Mouse (Mus musculus) olfactory bulb, adult 2 months (tissue): ENCODE measurements around the gene Nudt19. TPM values are rescaled to one million over a fixed set of nuclear protein-coding genes. Genes with fewer than 3 reads are reported as not detected.
"Not testable (repeated sequence)": the region's sequence is repeated elsewhere in the genome, so short reads cannot be mapped to it uniquely, and the experiment has no call there.

ENCODE experiments used
- H3K27ac ChIP-seq: fragments of 200-500 bp; 2 replicates; pipeline ENCODE4 v1.5.1; 2012; ENCODE audit warnings: low read depth, low read length; ENCODE audit not compliant: insufficient read depth
- H3K4me1 ChIP-seq: fragments of 200-500 bp; 2 replicates; pipeline ENCODE4 v1.6.1; 2012; ENCODE audit warnings: low read length; ENCODE audit not compliant: control insufficient read depth, insufficient read depth
- H3K4me3 ChIP-seq: fragments of 200-500 bp; 2 replicates; pipeline ENCODE4 v1.5.1; 2012; ENCODE audit warnings: mild to moderate bottlenecking, low read depth, low read length, moderate library complexity; ENCODE audit not compliant: insufficient read depth
- CTCF ChIP-seq: fragments of 200-500 bp; IDR thresholded peaks from 2 replicates; pipeline ENCODE4 v1.5.1; 2012; ENCODE audit warnings: low read depth, mild to moderate bottlenecking, low read length, moderate library complexity; ENCODE audit not compliant: insufficient read depth
- POLR2A ChIP-seq: fragments of 200-500 bp; IDR thresholded peaks from 2 replicates; pipeline ENCODE4 v1.6.1; 2012; ENCODE audit warnings: mild to moderate bottlenecking, low read depth, low read length, moderate library complexity; ENCODE audit not compliant: insufficient read depth
- WGBS: fragments of 180-500 bp; shearing (Covaris S2); methylation state at CpG from one replicate; pipeline ENCODE4 v1.1.7; 2018; 5-methylcytosine and 5-hydroxymethylcytosine counted together
- polyA plus RNA-seq: library from polyadenylated mRNA; stranded (reverse); fragments of >200 nt; gene quantifications from 2 replicates; pipeline ENCODE4 v1.2.4, GENCODE M21; 2012; ENCODE audit warnings: low replicate concordance; ENCODE audit not compliant: missing spikeins, insufficient read depth, insufficient read length

The Nudt19 gene
- polyA plus RNA-seq, 1 experiment: not detected

DNA sequence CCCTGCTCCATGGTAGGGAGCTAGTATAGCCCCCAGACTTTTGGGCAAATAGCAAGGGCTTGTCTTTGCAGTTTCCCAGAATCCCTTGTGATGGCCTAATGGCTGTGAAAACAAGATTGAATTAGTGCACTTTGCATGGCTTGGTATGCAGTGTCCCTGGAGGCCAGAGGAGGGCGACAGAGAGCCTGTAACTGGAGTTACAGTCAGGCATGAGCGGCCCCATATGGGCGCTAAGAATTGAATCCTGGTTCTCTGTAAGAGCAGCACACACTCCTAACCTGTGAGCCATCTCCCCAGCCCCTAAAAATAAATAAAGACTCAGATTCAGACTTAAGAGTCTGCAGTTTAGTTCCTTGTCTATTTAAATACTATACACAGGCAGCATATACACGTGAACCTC is 23.7 kb upstream of the Nudt19 start:
- H3K27ac ChIP-seq: no peak overlapping the region
- peaks cover 7% of the 10 kb centered on the region for H3K4me1 ChIP-seq
- 42% methylated on average over 4 of the region's 4 CpGs for WGBS
- TF ChIP-seq POLR2A (no peak), CTCF (0 out of 2 replicates have a peak, but pooled peaks have one; percentile 12)
- H3K4me3 ChIP-seq: no peak overlapping the region

GRCm38 (mm10) chr7:35570883-35571282 is 14.8 kb upstream of the Nudt19 start:
- H3K27ac ChIP-seq, H3K4me3 ChIP-seq, H3K4me1 ChIP-seq: not testable (repeated sequence)
- 16% methylated on average over 6 of the region's 6 CpGs for WGBS

- not testable (repeated sequence) for H3K27ac ChIP-seq, H3K4me1 ChIP-seq, H3K4me3 ChIP-seq
- 87% methylated on average over 4 of the region's 4 CpGs for WGBS
Observed at GRCm38 (mm10) chr7:35569724-35570123, 13.6 kb upstream of the Nudt19 start.

- 81% methylated on average over 13 of the region's 13 CpGs for WGBS
- H3K27ac ChIP-seq, H3K4me1 ChIP-seq, H3K4me3 ChIP-seq: not testable (repeated sequence)
Observed at GRCm38 (mm10) chr7:35565965-35566364, 9.9 kb upstream of the Nudt19 start.

- WGBS: 77% methylated on average over 10 of the region's 10 CpGs
Observed at GRCm38 (mm10) chr7:35564872-35565271, 8.8 kb upstream of the Nudt19 start.

DNA sequence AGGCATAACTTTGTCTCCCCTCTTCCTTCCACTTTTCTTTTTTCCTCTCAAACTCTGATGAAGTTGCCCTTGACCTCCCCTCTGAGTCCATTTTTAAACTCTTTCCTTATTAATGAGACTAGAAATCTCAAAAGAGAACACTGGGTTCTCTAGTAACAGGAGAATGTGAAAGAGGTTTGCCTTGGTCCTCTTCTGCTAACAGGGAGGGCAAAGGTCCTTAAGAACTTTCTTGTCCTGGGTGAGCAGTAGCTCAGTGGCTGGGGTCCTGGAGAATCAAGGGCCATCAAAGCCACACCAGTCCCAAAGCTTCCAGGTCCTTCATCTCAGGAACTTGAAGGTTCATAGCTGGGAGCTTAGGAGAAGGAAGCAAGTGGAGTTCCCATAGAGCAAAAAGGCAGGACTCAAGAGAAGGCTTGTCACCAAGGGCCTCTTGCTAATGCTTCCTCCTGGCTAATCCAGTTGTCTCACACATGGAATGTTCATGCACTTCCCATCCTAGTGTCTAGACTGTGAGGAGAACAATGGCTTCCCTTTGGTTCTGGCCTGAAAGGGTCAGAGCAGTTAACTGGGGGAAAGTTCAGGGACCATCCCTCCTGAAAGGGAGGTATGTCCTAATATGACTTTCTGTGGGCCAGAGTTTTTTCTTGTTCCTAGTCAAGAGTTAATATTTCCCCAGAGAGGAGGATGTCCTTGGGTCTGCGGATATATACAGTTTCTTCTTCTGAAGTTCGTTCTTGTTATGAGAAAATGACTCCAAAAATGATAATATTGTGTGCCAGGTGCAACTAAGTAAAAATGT is 8.2 kb upstream of the Nudt19 start:
- TF ChIP-seq POLR2A (no peak), CTCF (no peak)
- Histone ChIP-seq H3K4me1 (peaks cover 7% of the 10 kb centered on the region; the same call in 1 of the 2 replicates), H3K4me3 (no peak overlapping the region), H3K27ac (no peak overlapping the region)
- 88% methylated on average over 2 of the region's 2 CpGs for WGBS

More at GRCm38 (mm10) chr7:35564872-35565271, 8.8 kb upstream of the Nudt19 start:
- H3K4me1 ChIP-seq, H3K27ac ChIP-seq, H3K4me3 ChIP-seq: not testable (repeated sequence)

GRCm38 (mm10) chr7:35563071-35563470 is 7.0 kb upstream of the Nudt19 start:
- H3K27ac ChIP-seq: no peak overlapping the region
- peaks cover 7% of the 10 kb centered on the region; the same call in 1 of the 2 replicates for H3K4me1 ChIP-seq
- 56% methylated on average over 11 of the region's 11 CpGs for WGBS
- TF ChIP-seq CTCF (no peak), POLR2A (no peak)
- no peak overlapping the region for H3K4me3 ChIP-seq

DNA sequence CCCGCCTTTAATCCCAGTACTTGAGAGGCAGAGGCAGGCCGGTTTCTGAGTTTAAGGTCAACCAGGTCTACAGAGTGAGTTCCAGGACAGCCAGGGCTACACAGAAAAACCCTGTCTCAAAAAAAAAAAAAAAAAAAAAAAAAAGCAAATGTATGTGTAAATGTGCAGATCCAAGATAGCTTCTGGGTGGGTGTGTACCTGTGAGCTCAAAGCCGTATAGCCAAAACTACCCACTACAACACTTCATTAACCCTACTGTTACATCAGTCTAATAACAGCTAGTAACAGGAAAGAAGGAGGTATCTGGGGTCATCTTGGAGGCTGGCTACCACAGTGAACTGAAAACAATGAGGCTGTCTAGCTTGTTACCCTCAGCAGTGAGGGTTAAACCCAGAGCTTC is 3.7 kb upstream of the Nudt19 start:
- no peak overlapping the region for H3K4me3 ChIP-seq
- TF ChIP-seq CTCF: no peak
- no peak for TF ChIP-seq POLR2A

DNA sequence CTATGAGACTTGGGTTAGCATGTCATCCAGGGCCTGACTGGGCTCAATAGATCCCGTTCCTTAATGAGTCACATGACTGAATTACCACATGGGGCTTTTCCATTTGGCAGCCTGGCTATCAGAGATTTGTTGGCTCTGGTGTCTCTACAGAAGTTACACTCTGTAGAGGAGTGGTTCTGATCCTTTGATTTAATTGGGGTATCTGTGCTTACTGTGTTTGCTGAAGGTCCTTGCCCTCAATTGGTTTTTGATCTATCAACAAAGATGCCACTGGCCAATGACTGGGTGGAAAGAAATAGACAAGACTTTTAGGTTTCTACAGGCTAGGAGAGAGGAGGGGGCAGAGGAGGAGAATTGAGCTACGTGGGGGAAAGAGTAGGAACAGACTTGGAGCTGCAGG is 2.6 kb upstream of the Nudt19 start:
- no peak overlapping the region for H3K27ac ChIP-seq
- WGBS: 38% methylated on average over 2 of the region's 2 CpGs

More for the DNA sequence above, 3.7 kb upstream of the Nudt19 start:
- Histone ChIP-seq H3K4me1 (peaks cover 7% of the 10 kb centered on the region; the same call in 1 of the 2 replicates), H3K27ac (no peak overlapping the region)
- 96% methylated on average over 3 of the region's 3 CpGs for WGBS

DNA sequence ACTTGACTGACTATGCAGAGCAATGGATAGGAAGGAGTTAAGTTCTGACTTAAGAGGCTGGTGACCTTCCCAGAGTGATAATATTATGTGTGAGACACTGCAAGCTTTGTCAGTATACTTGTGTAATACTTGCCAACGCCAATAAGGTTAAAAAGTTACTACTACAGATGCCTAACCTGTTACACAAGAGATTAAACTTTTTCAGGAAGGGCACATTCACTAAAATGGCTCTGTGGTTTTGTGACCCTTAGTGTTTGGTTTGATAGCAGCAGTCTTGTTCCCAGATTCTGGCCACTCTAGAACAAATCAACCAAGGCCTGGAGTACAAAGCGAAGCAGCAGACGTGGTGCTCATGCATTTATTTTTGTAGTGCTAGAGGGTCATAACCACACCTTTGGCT is 1.5 kb upstream of the Nudt19 start:
- H3K27ac ChIP-seq: no peak overlapping the region
- H3K4me3 ChIP-seq: no peak overlapping the region
- H3K4me1 ChIP-seq: peaks cover 3% of the 10 kb centered on the region
- TF ChIP-seq CTCF (no peak), POLR2A (no peak)
- WGBS: 82% methylated on average over 3 of the region's 3 CpGs

More for the DNA sequence above, 2.6 kb upstream of the Nudt19 start:
- H3K4me1 ChIP-seq: peaks cover 8% of the 10 kb centered on the region
- H3K4me3 ChIP-seq: no peak overlapping the region
- TF ChIP-seq POLR2A: no peak
- TF ChIP-seq CTCF: no peak
